Mouse (Mus musculus): ENCODE measurements at regions not wholly inside any gene's neighbourhood (a gene's known extent, or its start where the extent isn't known, plus 50 kb on each side); places are given as distances from the start of the nearest gene placed in this dataset.

DNA sequence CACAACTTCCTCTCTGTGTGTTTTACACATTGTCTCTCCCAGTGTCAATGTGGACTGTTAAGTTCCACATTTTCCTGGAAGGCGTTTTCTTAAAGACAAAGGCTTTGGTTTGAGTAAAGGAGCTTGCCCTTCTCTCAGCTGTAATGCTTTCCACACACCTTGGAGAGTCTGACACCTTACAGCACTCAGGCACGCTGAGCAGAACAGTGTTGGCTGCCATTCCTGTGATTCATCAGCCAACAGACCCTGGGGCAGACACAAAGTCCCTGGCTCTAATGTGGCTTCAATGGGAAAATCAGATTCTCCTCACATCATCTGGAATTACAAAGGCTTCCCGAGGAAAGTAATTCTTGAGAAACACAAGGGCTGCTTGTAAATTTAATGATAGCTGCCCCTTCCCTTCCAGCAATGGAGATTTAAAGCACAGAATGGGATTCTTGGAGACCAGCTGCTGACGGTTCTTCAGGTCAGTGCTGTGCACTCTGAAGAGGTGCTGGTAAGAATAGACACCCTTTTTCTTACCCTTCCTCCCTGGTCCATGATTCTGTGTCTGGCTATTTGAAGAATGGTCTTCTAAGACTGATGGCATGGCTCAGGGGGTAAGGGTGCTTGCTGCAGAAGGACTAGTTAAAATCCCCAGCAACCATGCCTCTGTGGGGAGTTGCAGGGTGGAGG, 468.4 kb upstream of the Nr2f2 start:
- peak; percentile 69 for DNase-seq (ENCODE audit: low read depth, low spot score)

DNA sequence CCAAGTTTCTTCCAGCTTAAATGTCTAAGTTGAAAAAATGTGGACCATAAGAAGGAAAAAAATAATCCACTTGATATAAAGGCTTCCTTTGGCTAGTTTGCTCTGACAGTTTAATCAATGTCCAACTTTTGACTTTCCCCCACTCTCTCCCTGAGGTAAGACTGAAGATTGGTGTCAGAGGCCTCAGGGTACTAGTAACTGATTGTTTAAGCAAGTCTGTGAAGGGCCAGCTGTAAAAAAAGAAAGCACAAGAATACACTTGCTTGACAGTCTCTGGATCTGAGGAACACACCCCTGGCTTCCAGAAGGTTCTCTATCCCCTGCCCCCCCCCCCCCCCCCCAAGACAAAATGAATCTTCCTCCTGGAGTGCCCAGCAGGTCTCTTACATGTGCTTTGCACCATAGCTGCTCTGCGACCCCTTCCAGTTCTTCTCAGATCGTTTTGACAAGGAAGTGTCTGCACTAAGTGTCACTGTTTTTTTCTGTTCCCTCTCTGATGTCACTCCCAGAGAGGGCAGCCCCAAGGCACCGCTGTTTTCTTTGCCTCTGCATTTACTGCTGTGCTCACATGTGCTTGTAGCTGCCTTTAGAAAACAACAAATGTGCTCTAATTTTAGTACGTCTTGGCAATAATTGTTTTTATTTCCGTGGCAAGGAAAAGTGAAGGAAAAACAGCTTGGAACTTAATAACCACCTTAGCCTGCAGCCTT, 462.1 kb upstream of the Nr2f2 start:
- no peak for DNase-seq (ENCODE audit: low read depth, low spot score)

DNA sequence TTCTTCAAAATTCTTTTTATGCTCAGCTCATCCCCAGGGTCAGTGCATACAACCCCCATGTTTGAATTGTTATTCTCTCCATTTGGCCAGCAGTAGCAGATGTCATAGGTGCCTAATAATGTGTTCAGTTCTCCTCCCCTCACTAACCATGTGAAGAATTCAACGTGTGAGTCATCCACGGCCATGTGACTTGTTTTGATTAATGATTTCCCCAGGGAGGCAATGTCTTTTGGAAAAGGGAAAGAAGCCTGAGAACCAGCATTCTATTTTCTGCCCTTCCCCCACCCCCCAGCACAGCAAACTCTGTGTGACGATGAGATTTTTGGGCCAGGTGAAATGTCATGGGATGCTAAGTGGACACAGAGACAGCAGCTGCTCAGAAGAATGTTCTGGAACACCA, 459.5 kb upstream of the Nr2f2 start:
- DNase-seq (ENCODE audit: low read depth, low spot score), result peak; percentile 80

DNA sequence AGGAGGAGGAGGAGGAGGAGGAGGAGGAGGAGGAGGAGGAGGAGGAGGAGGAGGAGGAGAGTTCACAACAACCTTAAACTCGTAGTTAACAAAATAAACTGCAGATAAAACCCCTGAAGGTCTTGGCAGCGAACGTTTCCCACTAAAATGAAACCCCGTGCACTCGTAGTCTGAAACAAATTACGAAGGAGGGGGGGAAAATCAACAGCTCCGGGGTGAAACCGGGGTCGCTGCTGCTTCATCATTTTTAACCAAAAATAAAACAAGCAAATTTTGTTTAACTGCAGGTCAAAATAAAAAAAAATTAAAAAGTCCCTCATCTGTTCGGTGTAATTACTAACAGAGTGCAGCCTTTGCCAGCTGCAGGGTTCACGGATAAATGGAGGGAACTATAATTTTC, 456.5 kb upstream of the Nr2f2 start:
- DNase-seq (ENCODE audit: low read depth, low spot score), result no peak

DNA sequence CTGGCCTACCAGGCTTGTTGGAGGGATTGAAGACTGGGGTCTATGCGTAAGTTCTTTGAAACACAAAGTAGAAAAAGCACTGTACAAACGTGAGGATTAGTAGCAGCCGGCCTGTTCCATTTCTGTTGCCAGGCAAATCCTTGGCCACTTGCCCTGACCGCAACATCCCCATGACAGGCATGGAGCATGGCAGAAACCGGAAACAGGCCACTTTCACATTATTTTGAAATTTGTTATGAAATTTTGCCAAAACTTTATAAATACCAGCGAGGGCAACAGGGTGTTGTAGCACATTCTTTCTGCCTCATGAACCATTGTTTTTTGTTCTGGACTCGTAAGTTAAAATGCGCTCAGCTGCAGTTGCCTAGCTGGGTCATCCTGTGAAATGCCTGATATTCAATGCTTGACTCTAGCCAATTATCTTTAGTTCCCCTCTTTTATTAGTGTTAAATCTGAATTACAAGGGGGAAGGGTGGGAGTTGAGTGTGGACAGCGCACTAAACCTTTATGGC, 455.8 kb upstream of the Nr2f2 start:
- DNase-seq (ENCODE audit: low read depth, low spot score), result peak; percentile 61

DNA sequence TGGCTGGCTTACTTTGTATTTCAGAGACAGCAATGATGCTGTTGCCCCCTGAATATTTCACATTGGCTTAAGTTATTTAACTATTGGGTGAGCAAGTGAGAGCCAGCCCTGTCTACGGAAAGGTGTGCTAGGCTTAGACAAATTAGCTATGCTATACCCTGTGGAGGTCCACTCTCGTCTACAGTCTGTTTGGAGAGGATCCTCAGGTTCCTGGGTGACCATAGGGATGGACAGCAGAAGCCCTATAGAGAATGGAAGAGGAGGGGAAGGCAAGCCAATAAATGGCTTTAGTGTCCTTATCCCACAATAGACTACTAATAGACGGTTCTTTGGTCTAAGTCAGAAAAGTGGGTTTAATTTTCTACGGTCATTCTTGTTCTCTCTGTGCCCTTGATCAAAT, 455.3 kb upstream of the Nr2f2 start:
- DNase-seq (ENCODE audit: low read depth, low spot score), result no peak

DNA sequence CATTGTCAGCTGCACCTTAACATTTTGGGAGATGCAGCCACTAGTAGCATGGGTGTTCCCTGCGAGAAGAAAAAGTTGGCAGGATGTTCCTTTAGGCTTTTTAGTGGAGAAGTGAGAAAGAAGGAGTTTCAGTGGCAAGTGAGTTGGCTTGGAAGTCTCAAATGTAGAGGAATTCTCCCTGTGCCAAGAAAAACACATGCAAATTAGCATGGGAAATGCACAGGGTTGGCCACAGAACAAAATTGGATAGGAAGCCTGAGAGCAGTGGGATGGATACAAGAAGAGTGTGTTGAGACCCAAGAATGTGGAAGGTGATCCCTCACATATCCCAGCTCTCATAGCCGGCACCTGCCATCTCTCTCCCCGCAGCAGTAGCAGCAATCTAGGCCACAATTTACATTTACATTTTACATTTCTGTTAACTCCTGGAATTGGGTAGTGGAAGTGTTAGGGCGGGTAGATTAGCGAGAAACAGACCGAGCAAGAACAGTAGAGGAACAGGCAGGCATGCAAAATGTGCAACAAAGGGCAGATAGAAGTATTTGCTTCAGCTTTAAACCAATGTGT, 450.9 kb upstream of the Nr2f2 start:
- peak; percentile 50 for DNase-seq (ENCODE audit: low read depth, low spot score)

DNA sequence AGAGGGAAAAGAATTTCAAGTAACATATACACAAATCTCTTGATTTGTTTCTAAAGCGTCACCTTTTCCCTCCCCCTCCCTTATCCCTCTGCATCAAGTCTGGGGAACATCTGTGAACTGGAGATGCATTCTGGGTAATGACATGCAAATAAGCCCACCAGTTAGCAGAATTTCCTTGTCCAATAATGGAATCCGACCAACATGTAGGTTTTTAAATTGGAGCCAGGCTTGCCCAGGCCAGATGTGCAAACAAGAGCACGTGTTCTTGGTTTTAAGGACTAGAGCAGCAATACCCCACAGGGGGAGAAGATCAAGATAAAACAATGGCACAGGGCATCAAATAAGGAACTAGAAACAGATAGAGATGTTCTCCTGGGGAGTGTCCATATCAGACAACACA, 447.9 kb upstream of the Nr2f2 start:
- no peak for DNase-seq (ENCODE audit: low read depth, low spot score)

DNA sequence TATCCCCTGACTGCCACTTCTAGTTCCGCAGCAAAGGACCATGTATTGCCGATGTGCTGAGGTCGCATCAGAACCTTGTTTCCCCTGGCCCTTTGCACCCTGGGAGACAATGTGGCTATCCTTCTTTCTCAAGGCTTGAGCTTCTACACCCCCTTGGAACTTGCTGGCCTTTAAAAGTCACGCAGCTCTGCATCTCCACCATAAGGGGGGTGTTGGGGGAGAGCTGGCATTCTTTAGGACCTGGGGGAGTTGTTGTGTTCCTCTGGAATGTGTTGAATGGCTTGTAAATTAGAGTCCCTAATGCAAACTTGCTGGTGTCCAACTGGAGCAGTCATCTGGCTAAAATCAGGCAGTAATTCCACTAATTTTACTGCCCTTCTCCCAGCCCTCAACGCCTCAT, 446.6 kb upstream of the Nr2f2 start:
- no peak for DNase-seq (ENCODE audit: low read depth, low spot score)

DNA sequence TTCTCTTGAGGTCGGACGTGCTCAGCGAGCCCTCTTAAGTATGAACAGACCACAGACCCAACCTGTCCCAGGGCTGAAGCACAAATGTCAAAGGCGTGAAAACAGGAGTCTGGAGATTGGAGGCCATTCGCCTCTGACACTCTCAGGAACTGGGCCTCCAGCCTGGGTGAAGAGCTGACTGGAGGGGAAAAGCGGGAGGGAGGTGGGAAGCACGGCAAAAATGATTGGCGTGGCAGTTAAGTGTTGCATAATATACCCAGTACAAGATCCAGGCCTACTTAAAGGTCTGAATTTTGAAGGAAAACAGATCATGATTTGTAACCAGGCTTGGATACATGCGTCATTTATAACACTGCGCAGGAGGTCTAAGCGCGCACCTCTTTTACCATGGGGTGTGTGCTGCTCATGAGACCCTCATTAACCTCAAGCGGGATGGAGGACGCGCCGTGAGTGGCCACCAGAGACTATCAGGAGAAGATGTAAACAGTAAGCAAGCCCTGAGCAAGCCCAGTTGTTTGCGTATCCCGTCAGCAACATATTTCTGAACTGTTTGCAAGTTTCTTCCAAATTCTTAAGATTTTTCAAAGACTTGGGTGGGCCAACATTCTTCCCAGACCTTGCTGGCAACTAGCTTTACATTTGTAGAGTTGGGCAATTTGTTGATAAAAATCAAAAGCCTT, 444.0 kb upstream of the Nr2f2 start:
- DNase-seq (ENCODE audit: low read depth, low spot score), result no peak

DNA sequence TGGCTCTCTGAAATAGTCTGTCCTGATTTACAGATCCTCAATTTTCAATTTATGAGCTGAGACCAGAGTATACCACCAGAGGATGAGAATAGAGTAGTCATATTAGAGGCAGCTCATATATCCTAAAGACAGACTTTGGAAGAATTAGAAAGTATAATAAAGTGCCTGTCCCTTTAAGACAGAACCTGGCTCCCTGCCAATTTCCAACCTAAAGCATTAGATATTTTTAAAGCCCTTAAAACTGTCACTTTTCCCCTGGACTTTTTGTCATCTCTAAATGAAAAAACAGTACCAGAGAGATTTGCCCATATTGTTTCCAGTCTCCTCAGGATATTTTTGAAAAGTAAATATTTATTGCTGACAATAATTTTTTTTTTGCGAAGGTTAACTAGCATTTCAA, 437.7 kb upstream of the Nr2f2 start:
- no peak for DNase-seq (ENCODE audit: low read depth, low spot score)

DNA sequence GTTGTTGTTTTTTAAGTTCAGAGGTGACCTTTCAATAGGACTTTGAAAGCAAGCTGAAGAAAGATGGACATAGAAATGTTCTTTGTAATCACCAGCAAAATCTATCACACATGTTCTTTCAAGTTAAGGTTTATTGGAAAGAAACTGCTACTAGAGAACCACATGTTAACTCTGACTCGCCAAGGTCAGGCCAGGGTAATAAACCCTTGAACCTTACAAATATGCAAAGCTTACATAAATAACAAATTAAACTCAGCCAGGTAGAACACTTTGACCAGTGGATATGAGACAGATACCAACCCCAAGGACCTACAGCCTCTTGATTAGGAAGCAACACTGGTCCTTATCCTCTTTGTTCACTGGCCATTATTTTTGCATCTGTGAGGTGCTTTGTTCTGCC, 433.4 kb upstream of the Nr2f2 start:
- DNase-seq (ENCODE audit: low read depth, low spot score), result no peak

DNA sequence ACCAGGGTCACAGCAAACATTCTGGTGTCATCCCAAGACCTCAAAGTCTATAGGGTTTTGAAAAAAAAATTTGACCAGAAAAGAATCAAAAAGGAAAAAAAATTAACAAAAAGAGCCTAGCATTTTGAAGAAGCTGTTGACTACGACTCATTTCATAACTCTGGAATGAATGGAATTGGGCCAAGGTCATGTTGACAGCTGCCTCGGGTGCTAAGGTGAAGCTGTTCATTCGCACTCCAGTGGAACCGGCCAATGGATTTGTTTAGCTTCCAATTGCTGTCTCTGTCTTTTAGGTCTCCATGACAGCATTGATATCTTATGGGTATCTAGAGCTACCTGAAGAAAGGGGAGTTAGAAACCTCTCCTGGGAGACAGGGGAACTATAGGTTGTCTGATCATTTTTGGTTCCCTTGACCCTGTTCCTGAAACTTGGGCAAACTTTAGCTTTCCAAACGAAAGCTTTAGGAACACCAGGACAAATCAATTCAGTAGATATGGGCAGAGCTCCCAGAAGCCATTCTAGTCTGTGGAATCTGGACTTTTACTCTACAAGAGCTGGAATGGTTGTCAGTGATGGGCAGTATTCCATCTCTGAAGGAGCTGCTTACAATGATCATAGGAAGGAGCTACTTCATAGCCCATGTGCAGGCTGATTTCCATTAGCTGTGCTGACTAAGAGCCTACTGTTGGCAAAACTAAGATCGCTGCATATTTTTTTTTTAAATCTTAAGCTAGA, 432.7 kb upstream of the Nr2f2 start:
- peak; percentile 14 for DNase-seq (ENCODE audit: low read depth, low spot score)

DNA sequence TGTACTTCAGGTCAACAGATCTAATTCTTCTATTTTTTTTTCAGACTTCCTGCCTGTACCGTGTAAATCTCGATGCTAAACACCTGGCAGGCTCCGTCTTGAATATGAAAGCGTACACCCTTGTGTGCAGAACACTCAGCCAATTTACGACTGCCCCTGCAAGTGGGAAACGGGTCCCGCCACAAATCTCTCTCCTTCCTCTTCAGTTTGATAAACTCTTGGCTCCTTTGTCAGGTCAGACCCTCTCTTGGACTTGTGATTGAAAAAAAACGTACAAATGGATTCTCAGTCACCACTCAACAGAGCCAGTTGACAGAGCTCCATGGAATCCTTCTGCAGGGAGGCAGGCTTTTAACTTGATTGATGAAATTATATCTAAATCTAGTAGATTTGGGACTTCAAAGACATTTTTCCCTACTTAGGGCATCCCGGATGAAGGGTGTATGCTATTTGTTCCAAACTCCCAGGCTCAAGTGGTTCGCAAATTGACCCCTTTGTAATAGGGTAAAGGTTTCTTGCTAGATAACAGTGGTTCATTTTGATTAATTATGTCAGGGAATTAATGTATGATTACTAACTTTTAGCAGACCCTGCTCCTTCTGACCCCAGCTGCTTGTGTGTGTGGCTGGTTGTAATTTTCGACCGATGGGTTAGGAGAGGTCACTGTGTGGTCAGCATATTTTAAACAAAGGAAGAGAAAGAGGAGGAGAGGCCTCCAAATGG, 429.7 kb upstream of the Nr2f2 start:
- DNase-seq (ENCODE audit: low read depth, low spot score), result no peak

DNA sequence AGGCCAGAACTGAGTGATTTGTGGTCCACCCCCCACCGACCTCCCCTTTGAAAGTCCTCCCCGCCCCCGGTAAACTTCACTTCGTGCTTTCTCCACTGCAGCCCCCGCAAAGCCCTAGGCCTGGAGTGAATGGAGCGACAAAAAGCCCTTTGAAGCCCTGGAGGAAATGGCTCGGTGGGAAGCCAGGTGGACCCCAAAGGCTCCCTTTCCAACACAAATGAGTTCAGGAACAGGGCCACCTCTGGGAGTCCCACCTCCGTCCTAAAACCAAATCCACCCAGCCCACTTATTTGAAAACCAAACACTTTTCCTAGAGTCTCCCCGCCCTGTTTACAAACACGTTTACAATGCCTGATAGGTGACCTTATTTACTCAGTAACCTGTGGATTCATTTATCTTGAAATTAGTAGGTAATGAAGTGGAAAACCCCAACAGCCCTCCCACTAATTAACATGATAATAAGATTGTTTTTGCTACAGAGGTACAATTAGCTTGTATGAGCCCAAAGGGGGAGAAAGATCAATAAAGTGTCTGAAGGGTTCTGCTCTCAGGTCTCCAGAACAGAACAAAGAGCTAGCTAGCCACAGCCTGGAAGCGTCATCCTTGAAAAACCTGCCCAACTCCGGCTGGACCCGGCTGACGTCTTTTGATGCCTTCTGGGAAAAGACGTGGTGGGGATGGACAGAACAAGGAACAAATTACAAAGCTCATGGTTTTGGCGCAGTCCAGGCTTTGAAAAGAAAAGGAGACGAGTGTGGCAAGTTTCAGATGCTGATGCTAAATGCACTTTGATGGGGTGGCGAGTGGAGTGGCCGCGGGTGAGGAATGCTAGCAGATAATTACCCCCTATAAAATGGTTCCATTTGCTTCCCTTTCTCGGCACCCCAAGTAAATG, 422.6 kb upstream of the Nr2f2 start:
- DNase-seq (ENCODE audit: low read depth, low spot score), result no peak

DNA sequence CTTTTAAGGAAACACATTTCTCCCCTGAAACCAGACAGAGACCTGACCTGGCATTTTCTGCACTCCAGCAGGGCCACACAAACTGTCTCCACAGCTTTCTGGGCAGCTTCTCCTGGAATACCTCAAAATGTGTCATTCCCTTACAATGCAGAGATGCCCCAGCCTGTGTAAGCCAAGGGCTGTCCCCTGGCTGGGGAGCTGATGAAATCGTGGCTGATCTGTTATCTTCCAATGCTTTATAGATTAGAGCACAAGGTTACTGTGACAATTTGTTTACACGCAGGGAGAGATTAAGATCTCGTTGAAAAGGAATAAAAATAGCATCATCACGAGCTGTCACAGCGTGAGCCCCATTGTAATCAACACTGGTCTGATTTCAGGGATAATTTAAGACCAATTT, 421.4 kb upstream of the Nr2f2 start:
- DNase-seq (ENCODE audit: low read depth, low spot score), result peak; percentile 60

DNA sequence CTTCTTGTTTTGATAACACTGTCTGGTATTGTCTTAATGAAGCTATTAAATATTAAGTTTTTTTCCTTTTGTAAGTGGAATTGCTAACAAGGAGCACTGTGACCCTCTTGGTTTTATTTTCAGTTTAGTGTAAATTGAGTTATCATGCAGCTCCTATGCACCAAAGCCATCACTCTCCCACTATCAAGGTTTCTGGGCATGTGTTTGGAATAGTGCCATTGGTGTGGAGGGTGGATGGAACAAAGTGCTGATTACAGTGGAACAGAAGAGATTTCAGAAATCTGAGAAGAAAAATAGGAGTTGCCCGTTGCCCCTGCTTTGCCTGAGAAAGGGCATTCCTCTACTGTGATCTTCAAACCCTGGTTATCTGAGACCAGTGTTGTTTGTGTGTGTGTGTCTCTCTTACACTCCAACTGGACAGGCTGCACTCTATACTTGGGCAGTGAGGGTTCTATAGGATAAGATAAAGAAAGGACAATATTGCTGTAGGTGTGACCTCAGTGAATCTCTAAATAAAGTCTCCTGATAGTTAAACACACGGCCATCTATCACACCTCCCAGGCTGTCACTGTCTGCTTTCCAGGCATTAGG, 414.3 kb upstream of the Nr2f2 start:
- no peak for DNase-seq (ENCODE audit: low read depth, low spot score)

DNA sequence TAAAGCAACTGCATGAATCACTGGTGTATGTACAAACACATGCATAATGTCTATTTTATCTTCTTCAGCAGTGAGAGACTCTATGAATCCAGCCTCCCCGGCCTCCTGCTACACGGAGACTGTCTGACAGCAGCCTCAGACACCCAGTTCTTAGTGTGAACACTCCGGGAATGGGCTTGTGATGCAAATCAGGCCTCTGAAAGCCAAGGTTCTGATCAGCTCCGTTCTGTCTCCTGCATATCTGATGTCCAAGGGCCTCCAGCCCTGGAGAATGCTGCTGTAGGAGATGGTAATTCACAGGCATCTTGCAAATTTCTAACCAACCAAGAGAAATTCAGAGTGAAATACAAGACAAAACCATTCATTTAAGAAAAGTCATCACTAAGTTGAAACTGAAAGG, 411.2 kb upstream of the Nr2f2 start:
- no peak for DNase-seq (ENCODE audit: low read depth, low spot score)

DNA sequence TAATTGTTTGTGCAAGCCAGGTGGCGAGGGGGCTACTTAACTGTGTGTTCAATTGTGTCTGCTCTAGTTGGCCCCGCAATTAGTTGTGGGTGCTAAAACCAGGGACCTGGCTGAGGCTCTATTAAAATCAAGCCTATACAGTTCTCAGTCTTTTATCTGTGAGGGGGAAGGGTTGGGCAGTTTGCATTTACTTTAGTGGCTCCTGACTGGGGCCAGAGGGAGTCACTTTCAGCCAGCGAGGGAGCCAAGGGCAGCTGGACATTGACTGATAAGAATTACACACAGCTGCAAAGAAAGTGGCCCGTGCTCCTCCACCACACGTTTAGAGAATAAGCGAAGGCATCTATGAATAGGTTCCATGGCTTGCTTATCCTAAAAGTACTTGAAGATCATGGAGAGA, 403.1 kb upstream of the Nr2f2 start:
- DNase-seq (ENCODE audit: low read depth, low spot score), result no peak

DNA sequence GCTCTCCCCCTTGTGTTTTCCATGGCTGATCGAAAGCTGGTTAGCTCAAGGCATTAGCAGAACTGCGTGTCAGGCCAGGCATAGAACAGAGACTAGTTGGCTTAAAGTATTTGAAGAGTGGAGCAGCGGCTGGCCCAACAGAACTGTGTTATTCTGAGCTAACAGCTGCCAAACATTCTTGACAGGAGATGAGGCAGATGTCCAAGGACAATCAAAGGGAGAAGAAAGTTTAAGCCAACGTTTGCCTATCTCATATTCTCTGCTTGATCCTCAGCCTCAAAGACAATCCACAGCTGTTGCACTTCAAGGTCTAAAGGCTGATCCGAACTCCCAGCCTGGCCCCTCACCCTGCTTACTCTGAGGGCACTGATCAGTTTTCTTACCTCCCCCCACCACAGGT, 401.2 kb upstream of the Nr2f2 start:
- no peak for DNase-seq (ENCODE audit: low read depth, low spot score)
